Mouse (Mus musculus) heart, embryonic 16.5 days (tissue): ENCODE results near the gene Masp1. TPM values are rescaled to one million over a fixed set of nuclear protein-coding genes. Genes with fewer than 3 reads are reported as not detected.

Source experiments
- ATAC-seq: fragments of 200-750 bp; cut with Nextera tagmentation; replicated peaks from 2 replicates; pipeline ENCODE4 v1.8.0; 2017; ENCODE audit warnings: moderate number of reproducible peaks; ENCODE audit not compliant: insufficient read depth, low FRiP score; ENCODE audit errors: extremely low read depth
- H3K27ac ChIP-seq: fragments of 300-500 bp; sonication (generic); 2 replicates; pipeline ENCODE4 v1.5.1; 2014; ENCODE audit warnings: mild to moderate bottlenecking, low read length, control low read depth, moderate library complexity
- H3K27me3 ChIP-seq: fragments of 300-500 bp; sonication (generic); 2 replicates; pipeline ENCODE4 v1.6.1; 2014; ENCODE audit warnings: low read length, mixed read lengths; ENCODE audit not compliant: control insufficient read depth, insufficient read depth
- H3K36me3 ChIP-seq: fragments of 300-500 bp; sonication (generic); 2 replicates; pipeline ENCODE4 v1.6.1; 2014; ENCODE audit not compliant: control insufficient read depth, insufficient read depth
- H3K4me1 ChIP-seq: fragments of 300-500 bp; sonication (generic); 2 replicates; pipeline ENCODE4 v1.6.1; 2014; ENCODE audit warnings: low read length, mixed read lengths; ENCODE audit not compliant: control insufficient read depth, insufficient read depth
- H3K4me2 ChIP-seq: fragments of 300-500 bp; sonication (generic); 2 replicates; pipeline ENCODE4 v1.6.1; 2014; ENCODE audit warnings: low read depth, mild to moderate bottlenecking, control low read depth, low read length
- H3K4me3 ChIP-seq: fragments of 300-500 bp; sonication (generic); 2 replicates; pipeline ENCODE4 v1.5.1; 2014; ENCODE audit warnings: mild to moderate bottlenecking, control low read depth, low read length
- H3K9ac ChIP-seq: fragments of 300-500 bp; sonication (generic); 2 replicates; pipeline ENCODE4 v1.6.1; 2014; ENCODE audit warnings: low read length, control low read depth
- H3K9me3 ChIP-seq: fragments of 300-500 bp; sonication (generic); replicated peaks from 2 replicates; pipeline ENCODE4 v1.6.1; 2016; ENCODE audit warnings: low read length; ENCODE audit not compliant: control insufficient read depth
- WGBS: fragments of 180-500 bp; shearing (Covaris S2); extraction: QIAGEN DNeasy Blood & Tissue Kit; methylation state at CpG from one replicate; pipeline ENCODE4 v1.1.7; 2014; 5-methylcytosine and 5-hydroxymethylcytosine counted together
- polyA plus RNA-seq: library from polyadenylated mRNA; unstranded; fragments of >200 nt; fragmentation: Nextera tagmentation; extraction: Ambion mirVana; gene quantifications from 2 replicates; pipeline ENCODE4 v1.2.1, GENCODE M21; 2015

Gene Masp1
- polyA plus RNA-seq, 1 experiment from 2014 or later, result 13.8 TPM

- WGBS, result 47% methylated on average over 4 of the region's 4 CpGs
- Histone ChIP-seq H3K9me3 (no peaks in the 10 kb centered on the region), H3K4me2 (no peak overlapping the region), H3K27me3 (no peaks in the 10 kb centered on the region), H3K36me3 (no peaks in the 10 kb centered on the region), H3K27ac (no peak overlapping the region; the same call in 1 of the 2 replicates), H3K4me3 (no peak overlapping the region), H3K9ac (no peak overlapping the region), H3K4me1 (peaks cover 44% of the 10 kb centered on the region)
- ATAC-seq, result no peak
Measured at GRCm38 (mm10) chr16:23503351-23503750, 17.3 kb downstream of the Masp1 start.

- Histone ChIP-seq H3K4me2 (no peak overlapping the region), H3K27me3 (no peaks in the 10 kb centered on the region), H3K4me3 (no peak overlapping the region), H3K9me3 (no peaks in the 10 kb centered on the region), H3K27ac (no peak overlapping the region), H3K36me3 (no peaks in the 10 kb centered on the region), H3K4me1 (peaks cover 52% of the 10 kb centered on the region), H3K9ac (no peak overlapping the region)
- no peak for ATAC-seq
- 61% methylated on average over 3 of the region's 3 CpGs for WGBS
Measured at GRCm38 (mm10) chr16:23502478-23502877, 18.1 kb downstream of the Masp1 start.

- Histone ChIP-seq H3K4me3 (no peak overlapping the region), H3K9ac (no peak overlapping the region), H3K9me3 (no peaks in the 10 kb centered on the region), H3K4me1 (peaks cover 61% of the 10 kb centered on the region), H3K36me3 (no peaks in the 10 kb centered on the region), H3K27ac (peak overlapping the region; percentile 64), H3K4me2 (no peak overlapping the region), H3K27me3 (no peaks in the 10 kb centered on the region)
- ATAC-seq, result no peak
- 61% methylated on average over 2 of the region's 2 CpGs for WGBS
Measured at GRCm38 (mm10) chr16:23501288-23501687, 19.3 kb downstream of the Masp1 start.

GRCm38 (mm10) chr16:23500558-23500957 is 20.1 kb downstream of the Masp1 start:
- no peak overlapping the region for H3K4me2 ChIP-seq
- WGBS, result 18% methylated on average over 5 of the region's 5 CpGs
- peak overlapping the region; percentile 64 for H3K27ac ChIP-seq
- no peak overlapping the region for H3K4me3 ChIP-seq
- H3K9ac ChIP-seq, result no peak overlapping the region
- ATAC-seq, result no peak
- H3K36me3 ChIP-seq, result no peaks in the 10 kb centered on the region
- no peaks in the 10 kb centered on the region for H3K9me3 ChIP-seq
- H3K4me1 ChIP-seq, result peaks cover 61% of the 10 kb centered on the region
- no peaks in the 10 kb centered on the region for H3K27me3 ChIP-seq

GRCm38 (mm10) chr16:23498691-23499131 is 21.9 kb downstream of the Masp1 start:
- 0 out of 2 replicates have a peak overlapping the region, but pooled peaks have one; percentile 19 for H3K9ac ChIP-seq
- peak overlapping the region; percentile 26 for H3K4me3 ChIP-seq
- 14% methylated on average over 7 of the region's 7 CpGs for WGBS
- peaks cover 54% of the 10 kb centered on the region for H3K4me1 ChIP-seq
- H3K36me3 ChIP-seq, result peaks cover 4% of the 10 kb centered on the region; the same call in 1 of the 2 replicates
- H3K27me3 ChIP-seq, result peaks cover 3% of the 10 kb centered on the region; the same call in 1 of the 2 replicates
- H3K27ac ChIP-seq, result peak overlapping the region; percentile 91
- peak overlapping the region; percentile 56 for H3K4me2 ChIP-seq
- H3K9me3 ChIP-seq, result no peaks in the 10 kb centered on the region
- peak; percentile 82 for ATAC-seq

- Histone ChIP-seq H3K27me3 (peaks cover 3% of the 10 kb centered on the region; the same call in 1 of the 2 replicates), H3K4me1 (peaks cover 51% of the 10 kb centered on the region), H3K4me3 (no peak overlapping the region), H3K27ac (peak overlapping the region; percentile 91), H3K9ac (no peak overlapping the region), H3K9me3 (no peaks in the 10 kb centered on the region), H3K4me2 (peak overlapping the region; percentile 56; the same call in 1 of the 2 replicates), H3K36me3 (peaks cover 4% of the 10 kb centered on the region; the same call in 1 of the 2 replicates)
- WGBS, result 39% methylated on average over 1 of the region's 1 CpGs
- no peak for ATAC-seq
Measured at GRCm38 (mm10) chr16:23497881-23498280, 22.7 kb downstream of the Masp1 start.

GRCm38 (mm10) chr16:23497440-23497839 is 23.2 kb downstream of the Masp1 start:
- ATAC-seq, result no peak
- peaks cover 3% of the 10 kb centered on the region; the same call in 1 of the 2 replicates for H3K27me3 ChIP-seq
- no peak overlapping the region for H3K4me2 ChIP-seq
- WGBS, result 16% methylated on average over 3 of the region's 3 CpGs
- no peak overlapping the region for H3K4me3 ChIP-seq
- H3K9me3 ChIP-seq, result no peaks in the 10 kb centered on the region
- peaks cover 50% of the 10 kb centered on the region for H3K4me1 ChIP-seq
- H3K9ac ChIP-seq, result no peak overlapping the region
- peak overlapping the region; percentile 91 for H3K27ac ChIP-seq
- H3K36me3 ChIP-seq, result peaks cover 4% of the 10 kb centered on the region; the same call in 1 of the 2 replicates

- H3K4me1 ChIP-seq, result peaks cover 41% of the 10 kb centered on the region
Measured at GRCm38 (mm10) chr16:23496245-23496924, 24.2 kb downstream of the Masp1 start.

GRCm38 (mm10) chr16:23492783-23493182 is 27.8 kb downstream of the Masp1 start:
- no peak for ATAC-seq
- Histone ChIP-seq H3K4me3 (no peak overlapping the region), H3K4me1 (peaks cover 11% of the 10 kb centered on the region), H3K27me3 (peaks cover 3% of the 10 kb centered on the region; the same call in 1 of the 2 replicates), H3K4me2 (no peak overlapping the region), H3K27ac (no peak overlapping the region), H3K9ac (no peak overlapping the region), H3K36me3 (peaks cover 6% of the 10 kb centered on the region; the same call in 1 of the 2 replicates), H3K9me3 (no peaks in the 10 kb centered on the region)
- 74% methylated on average over 4 of the region's 4 CpGs for WGBS

More at GRCm38 (mm10) chr16:23496245-23496924, 24.2 kb downstream of the Masp1 start:
- no peak for ATAC-seq
- Histone ChIP-seq H3K9me3 (no peaks in the 10 kb centered on the region), H3K27me3 (peaks cover 3% of the 10 kb centered on the region; the same call in 1 of the 2 replicates), H3K27ac (no peak overlapping the region), H3K4me3 (no peak overlapping the region), H3K36me3 (peaks cover 6% of the 10 kb centered on the region; the same call in 1 of the 2 replicates), H3K4me2 (no peak overlapping the region), H3K9ac (no peak overlapping the region)
- 65% methylated on average over 8 of the region's 8 CpGs for WGBS
